Mouse (Mus musculus) liver, adult 10 weeks (tissue): ENCODE measurements around the gene Angptl2. TPM values are rescaled to one million over a fixed set of nuclear protein-coding genes. Genes with fewer than 3 reads are reported as not detected.

ENCODE experiments used
- polyA plus RNA-seq: library from polyadenylated mRNA; stranded (reverse); fragments of 350-450 nt; fragmentation: Illumina TruSeq; extraction: RNeasy Lipid Tissue Mini Kit (QIAGEN cat#74804); gene quantifications from one replicate; pipeline ENCODE4 v1.2.3, GENCODE M21; 2014; ENCODE audit warnings: low read depth, low replicate concordance

The Angptl2 gene
- polyA plus RNA-seq = 3.3 TPM

DNA sequence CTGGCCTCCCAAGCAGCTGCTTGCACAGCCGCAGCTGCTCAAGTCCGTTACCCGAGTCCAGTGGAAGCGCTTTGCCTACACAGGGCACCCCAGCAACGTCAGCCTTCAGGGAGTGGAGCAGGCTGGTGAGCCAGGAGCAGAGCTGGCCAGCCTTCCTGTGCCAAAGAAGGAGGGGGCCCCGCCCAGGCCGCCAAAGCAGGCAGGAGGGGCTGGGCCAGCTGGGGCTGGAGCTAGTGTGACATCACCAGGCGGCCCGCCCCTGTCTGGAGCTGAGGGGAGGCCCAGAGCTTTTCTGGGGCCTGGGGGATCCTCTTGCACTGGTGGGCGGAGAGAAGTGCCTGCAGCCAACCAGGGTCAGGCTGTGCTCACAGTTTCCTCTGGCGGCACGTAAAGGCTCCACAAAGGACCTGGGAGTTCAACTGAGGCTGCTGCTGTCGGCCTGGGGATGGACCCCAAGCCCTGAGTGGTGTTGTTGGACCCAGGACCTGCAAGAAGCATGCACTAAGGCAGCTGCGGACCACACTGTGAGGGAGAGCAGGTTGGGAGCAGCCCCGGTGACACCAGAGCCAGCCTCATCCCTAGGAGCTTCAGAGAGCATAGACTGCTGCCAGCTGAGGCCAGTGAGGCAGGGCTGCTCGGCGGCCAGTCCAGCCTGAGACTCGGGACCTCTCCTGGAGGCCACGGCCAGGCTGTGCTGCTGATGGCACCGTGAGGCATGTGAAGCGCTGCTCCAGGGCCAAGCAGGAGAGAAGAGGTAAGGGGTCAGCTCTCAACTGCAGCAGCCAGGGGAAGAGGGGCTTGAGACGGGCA, at the start of gene Angptl2:
Gene Angptl2, plus strand, starts transcription at position 370 of the 810 bp plus-strand sequence.

Other genes starting within 250 kb of the Angptl2 start
- gene Slc2a8, start 234.0 kb upstream of the Angptl2 start, polyA plus RNA-seq = 0.64 TPM
- not detected for gene Garnl3, start 84.4 kb upstream of the Angptl2 start, polyA plus RNA-seq
- gene Ralgps1, start 155.4 kb downstream of the Angptl2 start, polyA plus RNA-seq = 3.6 TPM
- gene Zbtb34, start 215.3 kb downstream of the Angptl2 start, polyA plus RNA-seq = 2.8 TPM